Mouse (Mus musculus) CH12F3 (cell line): ENCODE measurements around the gene Spdl1.

Source experiments
- in situ Hi-C: fragments of 300-500 bp; cut with MboI; formaldehyde crosslinking; loops from 2 replicates; pipeline ENCODE4 v1.14.3; 2020; ENCODE audit warnings: low sequenced_read_pairs

Gene Spdl1

DNA sequence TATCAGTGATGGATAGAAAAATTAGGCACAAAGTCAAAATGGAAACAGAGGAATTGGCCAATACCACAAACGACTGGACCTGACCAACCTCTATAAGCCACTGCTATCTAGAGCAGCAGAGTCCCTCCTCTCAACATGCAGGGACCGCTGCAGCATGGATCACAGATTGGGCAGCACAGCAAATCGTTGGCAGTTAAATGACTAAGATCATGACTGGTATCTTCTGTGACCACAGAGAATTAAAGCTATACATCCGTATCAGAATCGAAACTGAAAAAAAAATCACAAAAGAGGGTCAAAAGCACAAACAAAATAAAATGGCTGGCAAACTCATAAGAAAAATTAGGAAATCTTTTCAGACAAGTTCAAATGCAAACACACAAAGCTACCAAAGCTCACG is 71.3 kb downstream of the Spdl1 start:
- in situ Hi-C loops: no loop called here

DNA sequence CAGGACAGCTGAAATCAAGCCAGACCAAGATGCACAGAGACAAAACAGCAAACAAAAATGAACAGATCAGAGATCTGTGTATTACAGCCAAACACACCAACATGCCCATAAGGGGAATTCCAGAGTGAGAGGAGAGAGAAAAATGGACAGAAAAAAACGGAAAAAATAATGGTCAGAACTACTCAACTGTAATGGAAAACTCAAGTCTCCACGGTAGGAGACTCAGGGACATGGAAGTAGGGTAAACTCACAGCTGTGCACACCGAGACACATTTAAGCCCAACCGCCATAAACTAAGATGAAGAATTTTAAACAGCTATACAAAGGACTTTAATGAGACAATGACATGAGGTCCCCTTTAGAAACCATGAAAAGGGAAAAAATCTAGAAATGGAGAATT is 73.9 kb downstream of the Spdl1 start:
- in situ Hi-C loops: no loop called here
